Mouse (Mus musculus) adrenal gland, postnatal 36 days (tissue): Measurements from ENCODE around the gene Otud5. TPM values are rescaled to one million over a fixed set of nuclear protein-coding genes. Genes with fewer than 3 reads are reported as not detected.
"Not testable (repeated sequence)": the region's sequence is repeated elsewhere in the genome, so short reads cannot be mapped to it uniquely, and the experiment has no call there.

Experiments used
- DNase-seq, 2 experiments: peaks; one replicate each; pipeline ENCODE4 v3.0.0; 2021; ENCODE audit warnings: mixed read lengths in 1 of 2
- long read RNA-seq, 2 experiments: library from polyadenylated mRNA; stranded (forward); transcript quantifications; one replicate each; pipeline ENCODE4 v2.0.0; 2021; ENCODE audit warnings: borderline sequencing depth in 2 of 2
- total RNA-seq, 2 experiments: library from RNA; stranded (reverse); gene quantifications; 2 replicates each; pipeline ENCODE4 v1.2.3; 2021

Gene Otud5
- 10 to 100 TPM; 59.0 to 63.3 TPM for total RNA-seq
- long read RNA-seq, experiment 1, full-length matches to known transcripts = 18 of 50 reads
- long read RNA-seq, experiment 1, partial matches to known transcripts = 22 of 50 reads
- long read RNA-seq, experiment 1, other reads (novel, unspliced or antisense) = 10 of 50 reads
- long read RNA-seq, experiment 2, full-length matches to known transcripts = 14 of 23 reads
- long read RNA-seq, experiment 2, partial matches to known transcripts = 1 of 23 reads
- long read RNA-seq, experiment 2, other reads (novel, unspliced or antisense) = 8 of 23 reads

DNA sequence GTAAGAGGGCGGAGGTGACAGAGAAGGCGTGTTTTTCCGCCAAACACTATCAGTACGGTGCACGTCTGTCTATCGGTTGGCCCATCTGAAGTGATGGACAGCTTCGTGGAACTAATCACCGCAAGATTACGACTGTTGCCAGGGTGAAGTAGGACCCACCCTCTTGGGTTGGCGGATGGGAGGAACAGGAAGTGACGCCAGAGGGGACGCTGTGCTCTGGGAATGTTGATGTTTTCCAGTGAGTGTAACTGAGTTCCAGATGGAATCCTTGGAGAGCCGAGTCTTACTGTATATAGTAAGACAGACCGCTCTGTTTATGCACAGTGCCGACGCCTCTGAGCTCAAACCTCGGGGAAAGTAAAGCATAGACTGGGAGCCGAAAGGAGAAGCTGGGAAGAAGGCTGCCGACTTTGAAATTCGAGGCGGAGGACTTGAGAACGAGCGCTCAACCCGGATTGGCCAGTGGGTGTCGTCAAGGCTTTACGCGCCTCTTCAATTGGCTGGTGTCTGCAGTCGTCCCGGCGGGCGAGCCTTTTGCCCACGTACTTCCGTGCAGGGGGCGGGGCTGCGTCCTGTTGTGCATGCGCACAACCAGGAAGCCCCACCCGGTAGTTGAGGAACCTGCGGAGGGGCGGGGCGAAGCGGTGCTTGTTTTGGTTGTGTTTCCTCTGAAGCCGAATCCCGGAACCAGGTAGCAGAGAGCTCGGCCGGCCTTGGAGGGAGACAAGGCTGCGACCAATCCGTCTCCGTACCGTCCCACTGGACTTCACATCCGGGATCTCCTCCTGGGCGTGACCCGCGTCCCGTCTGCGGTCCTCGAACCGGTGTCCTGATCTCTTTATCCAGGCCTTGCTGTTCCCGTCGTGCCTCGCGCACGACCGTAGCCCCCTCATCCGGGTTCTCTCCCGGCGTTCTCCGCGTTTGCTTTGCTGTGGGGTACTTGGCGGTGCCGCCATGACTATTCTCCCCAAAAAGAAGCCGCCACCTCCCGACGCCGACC lies at the start of gene Otud5:
Otud5 (plus strand) TSS at position 202 of the 1,000 bp plus-strand sequence.
- peak; percentile 94 to 96 for DNase-seq

DNA sequence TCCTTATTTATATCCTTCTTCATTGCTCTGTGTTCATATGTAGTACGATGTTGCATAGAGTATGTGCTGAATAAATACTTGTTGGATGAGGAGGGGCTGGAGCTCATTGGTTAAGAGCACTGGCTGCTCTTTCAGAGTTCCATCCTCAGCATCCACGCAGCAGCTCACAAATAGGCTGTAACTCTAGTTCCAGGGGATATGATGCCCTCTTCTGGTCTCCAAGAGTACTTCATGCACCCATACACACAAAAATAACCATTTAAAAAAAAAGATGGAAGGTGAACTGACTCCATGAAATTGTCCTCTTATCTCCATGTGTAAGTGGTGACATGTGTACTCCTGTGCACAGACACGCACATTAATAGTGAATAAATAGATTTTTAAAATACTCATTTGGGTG lies 47.8 kb upstream of the Otud5 start:
- DNase-seq = no peak

GRCm38 (mm10) chrX:7795016-7795415 lies 46.1 kb upstream of the Otud5 start:
- peak; percentile 34 to 55 for DNase-seq

- DNase-seq = no peak
Measured at GRCm38 (mm10) chrX:7797327-7797726, 43.8 kb upstream of the Otud5 start.

- not testable (repeated sequence) for DNase-seq
Measured at GRCm38 (mm10) chrX:7802157-7802556, 39.0 kb upstream of the Otud5 start.

DNA sequence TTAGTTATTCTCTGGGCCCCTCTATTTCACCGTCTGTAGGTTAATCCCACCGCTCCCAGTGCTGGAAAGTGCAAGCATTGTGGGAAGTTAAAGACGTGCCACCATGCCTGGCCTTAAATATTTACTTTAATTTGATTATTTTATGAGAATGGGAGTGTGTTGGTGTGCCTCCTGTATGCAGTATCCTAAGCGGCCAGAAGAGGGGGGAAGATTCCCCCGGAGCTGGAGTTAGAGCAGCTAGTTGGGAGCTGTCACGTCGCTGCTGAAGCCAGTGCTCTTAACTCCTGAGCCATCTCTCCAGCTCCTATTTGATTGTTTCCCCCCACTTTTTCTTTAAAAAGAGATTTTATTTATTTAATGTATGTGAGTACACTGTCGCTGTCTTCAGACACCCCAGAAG lies 26.1 kb upstream of the Otud5 start:
- DNase-seq = peak in 1 of 2 experiments; percentile 35

DNA sequence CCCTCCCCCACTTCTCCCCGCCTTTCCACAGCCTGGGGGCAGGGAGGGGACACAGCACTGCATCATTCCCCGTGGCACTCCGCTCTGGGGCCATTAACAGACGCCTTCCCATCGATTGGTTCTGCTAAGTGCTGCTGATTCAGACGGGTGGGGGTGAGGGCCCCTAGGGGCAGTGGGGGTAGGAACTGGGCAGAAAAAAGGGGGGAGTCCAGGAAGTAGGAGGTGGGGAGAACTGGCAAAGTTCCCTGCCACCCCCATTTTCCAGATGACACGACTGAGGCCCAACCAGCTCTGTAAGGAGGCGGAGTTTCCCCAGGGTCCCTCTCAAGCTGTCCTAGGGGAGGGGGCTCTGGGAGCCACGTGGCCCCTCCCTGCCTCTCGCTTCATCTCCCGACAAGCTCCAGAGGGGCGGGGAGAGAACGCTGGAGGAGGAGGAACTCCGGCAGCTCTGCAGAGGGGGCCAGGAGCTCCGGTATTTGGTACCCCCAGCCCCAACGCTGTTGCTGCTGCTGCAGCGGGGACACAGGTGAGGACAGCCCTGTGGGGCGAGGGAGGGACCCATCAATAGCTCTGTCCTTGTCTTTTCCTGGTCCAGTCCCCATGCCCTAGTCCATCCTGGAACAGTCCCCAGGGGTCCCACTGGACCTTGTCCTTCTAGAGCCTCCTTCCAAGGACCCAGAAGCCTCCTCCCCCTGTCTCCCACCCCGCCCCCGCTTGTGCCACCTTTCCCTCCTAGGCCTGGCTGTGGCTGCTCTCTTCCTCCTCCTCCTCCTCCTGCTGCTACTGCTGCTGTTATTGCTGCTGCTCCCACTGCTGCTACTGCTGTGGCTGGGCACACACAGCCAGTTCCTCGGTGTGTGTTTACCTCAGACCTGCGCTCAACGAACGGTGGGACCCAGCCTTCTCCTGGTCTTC lies 19.0 kb upstream of the Otud5 start, which contains the start of gene Kcnd1:
Kcnd1 (plus strand) TSS at position 425 of the 915 bp plus-strand sequence.
- peak; percentile 6 to 9 for DNase-seq

DNA sequence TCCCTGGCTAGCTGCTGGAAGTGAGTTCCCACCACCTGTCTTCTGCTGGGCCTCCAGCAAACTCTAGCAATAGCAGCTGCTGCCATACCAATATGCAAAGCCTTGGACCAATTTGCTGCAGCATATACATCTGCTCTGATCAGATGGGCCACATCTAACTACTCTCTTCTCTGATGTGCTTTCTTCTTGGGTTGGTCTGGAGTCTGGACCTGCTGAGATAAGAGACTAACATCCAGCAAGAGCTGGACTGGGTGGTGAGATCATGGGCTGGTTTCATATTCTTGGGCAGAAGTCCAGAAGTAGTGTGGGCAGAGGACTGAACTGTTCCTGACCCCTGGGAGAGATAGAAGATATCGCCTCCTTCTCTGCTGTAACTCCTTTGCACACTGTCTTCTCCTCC lies 4.0 kb upstream of the Otud5 start:
- no peak for DNase-seq

- DNase-seq = no peak
Measured at GRCm38 (mm10) chrX:7840842-7841162, 362 bp upstream of the Otud5 start.

GRCm38 (mm10) chrX:7842318-7842717 lies 1.2 kb downstream of the Otud5 start:
- DNase-seq = peak; percentile 8 to 31

- DNase-seq = no peak
Measured at GRCm38 (mm10) chrX:7847845-7848244, 6.7 kb downstream of the Otud5 start.

GRCm38 (mm10) chrX:7854578-7854977 lies 13.4 kb downstream of the Otud5 start:
- DNase-seq = peak; percentile 45 to 62

GRCm38 (mm10) chrX:7859191-7859753 lies 18.1 kb downstream of the Otud5 start:
- DNase-seq = no peak

DNA sequence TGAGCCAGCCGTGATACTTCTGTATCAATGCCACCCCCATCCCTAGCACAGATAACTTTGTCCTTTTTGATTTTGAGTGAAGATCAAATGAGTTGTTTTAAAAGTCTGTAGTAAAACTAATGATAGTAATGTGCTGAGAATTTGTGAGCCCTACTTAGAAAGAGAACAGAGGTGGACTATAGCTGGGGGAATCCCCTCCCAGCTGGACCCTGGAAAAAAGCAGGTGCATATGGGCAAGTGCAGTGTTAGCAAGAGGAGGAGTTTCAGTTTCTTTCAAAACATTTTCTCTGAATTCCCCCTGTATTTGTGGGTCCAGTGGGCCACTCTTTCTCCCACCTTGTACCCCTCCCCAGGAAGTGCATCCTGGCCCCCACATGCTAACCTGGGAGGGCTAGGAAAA lies 22.0 kb downstream of the Otud5 start:
- DNase-seq = no peak

DNA sequence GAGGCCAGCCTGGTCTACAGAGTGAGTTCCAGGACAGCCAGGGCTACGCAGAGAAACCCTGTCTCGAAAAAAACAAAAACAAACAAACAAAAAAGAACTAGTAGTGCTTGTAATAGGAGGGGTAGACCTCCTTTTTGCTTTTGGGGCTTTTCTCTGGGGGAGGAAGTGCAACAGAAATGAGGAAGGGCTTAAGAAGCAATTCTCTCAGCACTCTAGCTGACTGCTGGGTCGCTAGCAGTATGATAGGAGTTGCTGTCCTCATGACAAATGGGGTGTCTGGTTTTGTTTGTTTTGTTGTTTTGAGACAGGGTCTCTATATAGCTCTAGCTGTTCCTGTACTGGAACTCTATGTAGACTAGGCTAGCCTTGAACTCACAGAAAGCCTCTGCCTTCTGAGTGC lies 23.4 kb downstream of the Otud5 start:
- no peak for DNase-seq

- no peak for DNase-seq
Measured at GRCm38 (mm10) chrX:7865343-7865742, 24.2 kb downstream of the Otud5 start.

DNA sequence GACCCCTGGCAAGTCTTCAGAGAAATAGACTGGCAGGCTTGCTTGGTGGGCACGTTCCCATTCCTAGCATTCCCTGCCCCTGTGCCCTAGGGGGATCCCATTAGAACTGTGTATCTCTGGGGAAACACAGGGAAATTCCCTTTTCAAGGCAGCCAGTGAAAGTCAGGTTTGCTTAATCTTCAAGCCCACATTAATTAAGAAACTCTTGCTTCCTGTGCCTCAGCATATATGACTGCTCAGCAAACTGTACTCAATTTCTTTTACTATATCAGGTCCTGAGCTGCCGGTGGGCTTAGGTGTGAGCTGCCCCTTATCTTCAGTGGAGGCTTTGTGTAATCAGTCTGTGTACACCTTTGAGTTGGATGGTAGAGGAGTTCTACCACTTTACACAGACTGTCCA lies 24.6 kb downstream of the Otud5 start:
- no peak for DNase-seq

DNA sequence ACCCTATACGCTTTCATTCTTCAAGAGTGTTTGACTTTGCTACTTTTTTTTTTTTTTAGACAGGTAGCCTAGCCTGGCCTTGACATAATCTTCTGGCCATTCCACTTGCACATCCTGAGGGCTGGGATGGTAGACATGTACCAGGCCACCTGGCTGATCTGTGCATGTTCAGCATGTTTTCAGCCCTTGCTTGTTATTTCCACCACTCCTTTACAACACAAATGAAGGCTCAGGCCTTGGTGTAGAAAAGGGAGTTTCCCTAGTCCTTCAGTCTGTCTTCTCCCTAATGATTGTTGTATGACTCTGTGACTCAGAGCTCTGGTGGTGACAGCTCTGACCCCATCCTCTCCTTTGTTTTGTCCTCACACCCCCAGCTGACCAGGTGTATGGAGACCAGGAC lies 26.0 kb downstream of the Otud5 start:
- DNase-seq = no peak

GRCm38 (mm10) chrX:7868506-7868905 lies 27.3 kb downstream of the Otud5 start:
- DNase-seq = no peak

- no peak for DNase-seq
Measured at GRCm38 (mm10) chrX:7869826-7870225, 28.7 kb downstream of the Otud5 start.

DNA sequence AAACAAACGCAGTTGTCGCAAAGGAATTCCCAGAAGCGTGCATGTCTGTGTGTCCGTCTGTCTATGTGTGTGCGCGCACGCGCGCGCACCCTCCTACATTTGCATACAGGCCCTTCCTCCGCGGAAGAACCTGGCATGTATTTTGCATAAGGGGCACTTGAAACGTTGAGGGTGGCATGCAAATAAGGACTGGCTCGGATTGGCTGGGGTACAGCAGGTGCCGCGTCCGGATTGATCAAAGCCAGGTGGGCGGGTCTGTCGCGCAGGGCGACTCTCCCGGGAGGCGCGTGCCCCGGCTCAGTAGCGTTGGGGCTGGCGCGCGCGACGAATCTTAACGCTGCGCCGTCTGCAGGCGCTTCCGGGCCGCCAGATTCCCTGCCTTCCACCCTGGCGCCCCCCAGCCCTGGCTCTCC lies 36.8 kb downstream of the Otud5 start, which contains the start of gene Pim2:
Pim2 (plus strand) TSS at position 256 of the 413 bp plus-strand sequence.
- peak; percentile 87 to 88 for DNase-seq

DNA sequence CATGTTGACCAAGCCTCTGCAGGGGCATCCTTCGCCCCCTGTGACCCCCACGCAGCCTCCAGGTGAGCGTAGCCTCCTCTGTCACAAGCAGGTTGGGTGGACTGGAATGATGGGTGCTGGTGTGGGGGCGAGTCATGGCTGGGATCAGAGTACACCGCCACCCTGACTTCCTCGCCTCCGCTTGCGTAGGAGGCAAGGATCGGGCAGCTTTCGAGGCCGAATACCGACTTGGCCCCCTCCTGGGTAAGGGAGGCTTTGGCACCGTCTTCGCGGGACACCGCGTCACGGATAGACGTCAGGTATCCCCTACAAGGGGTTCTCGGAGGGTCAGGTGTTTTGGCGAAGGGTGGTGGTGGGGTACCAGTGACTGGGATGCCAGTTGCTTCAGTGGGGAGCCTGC lies 37.3 kb downstream of the Otud5 start:
- peak in 1 of 2 experiments; percentile 33 for DNase-seq
